Mouse (Mus musculus) thymus, adult 18-20 months (tissue): ENCODE measurements around the gene Lmo1.
"Not testable (repeated sequence)": the region's sequence is repeated elsewhere in the genome, so short reads cannot be mapped to it uniquely, and the experiment has no call there.

ENCODE experiments used
- DNase-seq, 2 experiments: peaks; one replicate each; pipeline ENCODE4 v3.0.0; 2022; ENCODE audit warnings: mixed read lengths in 2 of 2

Lmo1 gene

GRCm38 (mm10) chr7:109104894-109105293 lies 70.1 kb downstream of the Lmo1 start:
- DNase-seq = no peak

GRCm38 (mm10) chr7:109101167-109101566 lies 73.8 kb downstream of the Lmo1 start:
- DNase-seq = no peak

- DNase-seq = no peak
Observed at GRCm38 (mm10) chr7:109098145-109099018, 76.6 kb downstream of the Lmo1 start.

- no peak for DNase-seq
Observed at GRCm38 (mm10) chr7:109097203-109097602, 77.8 kb downstream of the Lmo1 start.

GRCm38 (mm10) chr7:109096618-109097017 lies 78.4 kb downstream of the Lmo1 start:
- no peak for DNase-seq

- DNase-seq = no peak
Observed at GRCm38 (mm10) chr7:109094294-109094693, 80.7 kb downstream of the Lmo1 start.

GRCm38 (mm10) chr7:109091316-109091715 lies 83.7 kb downstream of the Lmo1 start:
- not testable (repeated sequence) for DNase-seq
